Mouse (Mus musculus): Measurements from ENCODE around the gene Rorb.

Gene Rorb

GRCm38 (mm10) chr19:18889632-18890031 lies 221.4 kb downstream of the Rorb start:
- in situ Hi-C loops (cut with MboI, MseI): no loop called here

DNA sequence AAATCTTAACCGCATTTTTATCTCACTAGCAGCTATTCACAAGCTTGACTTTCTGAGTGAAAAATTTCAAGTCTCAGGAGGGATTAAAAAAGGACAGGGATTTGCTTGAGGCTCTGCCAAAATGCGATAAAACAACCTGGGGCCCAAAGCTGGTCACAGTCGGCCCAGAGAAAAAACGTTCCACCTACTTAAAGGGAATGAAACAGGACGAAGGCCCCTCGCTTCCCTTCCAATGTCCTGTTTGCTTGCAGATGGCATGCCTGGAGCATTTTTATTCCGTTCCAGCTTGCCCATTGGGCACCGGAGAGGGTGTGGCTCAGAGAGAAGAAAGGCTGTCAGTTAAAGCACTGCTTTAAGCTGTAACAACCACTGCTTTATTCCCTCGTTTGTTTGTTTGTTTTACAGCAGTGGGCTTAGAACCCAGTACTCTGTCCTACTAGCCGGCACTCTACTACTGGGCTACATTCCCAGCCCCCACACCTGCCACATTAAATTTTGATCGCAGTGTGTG lies 221.8 kb downstream of the Rorb start:
- in situ Hi-C loops (cut with MboI, MseI): no loop called here

GRCm38 (mm10) chr19:18888491-18889116 lies 222.4 kb downstream of the Rorb start:
- in situ Hi-C loops (cut with MboI, MseI): no loop called here

DNA sequence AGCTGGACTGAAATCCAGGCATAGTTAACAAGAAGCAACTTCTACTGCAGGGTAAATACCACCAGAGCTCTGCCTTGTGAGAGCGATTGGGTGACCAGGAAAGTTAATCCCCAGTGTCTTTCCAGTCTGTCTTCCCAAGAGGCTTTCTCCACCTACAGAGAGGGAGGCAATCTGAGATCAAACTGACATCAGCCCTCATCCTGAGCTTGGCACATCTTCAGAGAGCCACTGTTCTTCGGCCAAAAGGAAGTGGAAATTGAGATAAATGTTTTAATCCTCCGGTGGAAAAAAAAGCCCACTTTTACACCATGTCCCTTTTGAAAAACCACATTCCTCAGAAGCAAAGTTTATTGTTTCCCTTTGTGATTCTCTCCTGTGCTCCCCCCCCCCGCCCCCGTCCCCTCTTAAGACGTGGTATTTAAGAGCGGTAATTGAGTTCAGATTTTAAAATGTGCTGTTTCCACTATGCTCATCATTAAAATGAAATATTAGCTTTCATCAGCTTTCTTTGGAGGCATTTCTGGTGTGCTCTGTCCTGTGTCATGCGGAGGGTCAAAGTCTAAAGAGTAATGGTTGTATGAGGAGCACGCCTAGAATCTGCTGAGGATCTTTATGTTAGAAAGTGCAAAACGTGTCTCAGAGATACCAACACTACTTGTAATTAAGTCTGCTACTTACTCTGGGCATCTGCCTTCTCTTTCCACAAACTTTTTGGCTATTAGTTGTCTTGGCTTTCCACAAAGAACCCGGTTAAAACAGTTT lies 223.2 kb downstream of the Rorb start:
- in situ Hi-C loops (cut with MboI, MseI): no loop called here

DNA sequence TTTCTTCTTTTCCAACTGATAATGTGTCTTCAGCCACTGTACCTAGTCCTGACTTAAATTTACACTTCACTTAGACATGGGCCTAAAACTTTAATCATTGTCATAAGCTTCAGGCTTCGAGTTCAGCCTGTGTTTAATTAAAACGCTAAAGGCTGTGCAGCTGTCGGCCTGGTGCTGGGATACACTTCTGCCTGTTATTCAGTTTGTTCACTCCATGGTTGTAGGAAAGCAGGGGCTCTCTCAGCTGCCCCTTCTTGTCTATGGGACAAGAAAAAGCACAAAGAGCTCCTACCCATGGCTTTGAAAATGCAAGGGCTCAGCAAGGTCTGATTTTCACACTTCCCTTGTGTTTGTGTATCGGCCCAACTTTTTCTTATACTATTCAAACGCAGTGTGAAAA lies 229.8 kb downstream of the Rorb start:
- in situ Hi-C loops (cut with MboI, MseI): no loop called here
